Mouse (Mus musculus): ENCODE results near the gene Grm4. TPM values are rescaled to one million over a fixed set of nuclear protein-coding genes. Genes with fewer than 3 reads are reported as not detected.

Grm4 gene
- total and polyA plus RNA-seq, 3 experiments = 0.06 TPM; not detected in 2

DNA sequence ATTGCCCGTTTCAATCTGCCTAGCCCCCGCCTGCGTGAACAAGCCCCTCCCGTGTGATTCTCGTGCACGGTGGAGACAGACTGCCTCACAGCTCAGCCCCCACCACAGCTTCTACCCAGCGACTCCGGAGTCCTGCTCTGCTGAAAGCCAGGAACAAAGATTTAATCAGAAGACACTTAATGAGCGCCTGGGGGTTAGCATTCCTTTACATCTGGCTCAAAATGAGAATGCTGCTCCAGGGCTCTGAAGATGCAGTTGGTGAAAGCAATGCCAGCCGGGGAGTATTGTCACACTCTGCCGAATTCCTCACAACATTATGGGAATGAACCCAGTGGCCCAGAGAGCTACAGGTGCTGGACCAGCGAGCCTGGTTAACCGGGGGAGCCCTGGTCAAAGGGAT is 85.4 kb downstream of the Grm4 start (continued):
- TF ChIP-seq HCFC1 (IDR thresholded peaks at IDR 0.05; ENCODE audit: low read depth, low read length) (no peak), MYC (IDR thresholded peaks at IDR 0.05; ENCODE audit: low read depth, low read length) (no peak), NRF1 (IDR thresholded peaks at IDR 0.05; ENCODE audit: insufficient read depth, low read depth, low read length, poor library complexity, severe bottlenecking) (no peak)

- no peaks in the 10 kb centered on the region for H3K4me1 ChIP-seq (ENCODE audit: control insufficient read depth in 1 of 2, insufficient read depth in 2 of 2, low read length in 2 of 2)
- H3K9me3 ChIP-seq (replicated peaks; ENCODE audit: insufficient read depth, low read length) = no peaks in the 10 kb centered on the region
- no peak overlapping the region for H3K27ac ChIP-seq (ENCODE audit: control insufficient read depth, low read depth, low read length)
- no peak for DNase-seq (ENCODE audit: low read depth, low spot score)
- no peaks in the 10 kb centered on the region for H3K36me3 ChIP-seq (ENCODE audit: control insufficient read depth in 1 of 2, insufficient read depth in 2 of 2, low read length in 2 of 2)
- TF ChIP-seq GATA1 (IDR thresholded peaks at IDR 0.05; ENCODE audit: low read depth, low read length) (no peak), TCF12 (IDR thresholded peaks at IDR 0.05; ENCODE audit: low read depth, low read length) (no peak), ETS1 (IDR thresholded peaks at IDR 0.05; ENCODE audit: low read depth, low read length) (no peak), TBP (IDR thresholded peaks at IDR 0.05; ENCODE audit: low read depth, low read length) (no peak), CTCF (IDR thresholded peaks at IDR 0.05 in 2 of 3, conservative IDR thresholded peaks at IDR 0.05 in 1 of 3; ENCODE audit: control insufficient read depth in 1 of 3, insufficient read depth in 1 of 3, low read depth in 2 of 3, low read length in 3 of 3, poor library complexity in 1 of 3, severe bottlenecking in 1 of 3) (no peak), ELF1 (IDR thresholded peaks at IDR 0.05; ENCODE audit: low read depth, low read length) (no peak), MAFK (IDR thresholded peaks at IDR 0.05; ENCODE audit: borderline replicate concordance, low read depth, low read length) (no peak), MAZ (IDR thresholded peaks at IDR 0.05; ENCODE audit: low read depth, low read length) (no peak), MYC (IDR thresholded peaks at IDR 0.05; ENCODE audit: low read depth, low read length) (no peak)
- no peak overlapping the region for H3K9ac ChIP-seq (ENCODE audit: control insufficient read depth, low read depth, low read length, poor library complexity, severe bottlenecking)
- no peak overlapping the region for H3K4me3 ChIP-seq (ENCODE audit: control insufficient read depth in 1 of 2, insufficient read depth in 1 of 2, low read depth in 2 of 2, low read length in 2 of 2)
- no peaks in the 10 kb centered on the region for H3K79me2 ChIP-seq (ENCODE audit: control insufficient read depth, insufficient read depth, low read length, poor library complexity)
- no peaks in the 10 kb centered on the region for H3K27me3 ChIP-seq (ENCODE audit: control insufficient read depth in 1 of 2, insufficient read depth in 2 of 2, low read length in 2 of 2)
These were observed 86.0 kb downstream of the Grm4 start for GRCm38 (mm10) chr17:27435225-27435624.

DNA sequence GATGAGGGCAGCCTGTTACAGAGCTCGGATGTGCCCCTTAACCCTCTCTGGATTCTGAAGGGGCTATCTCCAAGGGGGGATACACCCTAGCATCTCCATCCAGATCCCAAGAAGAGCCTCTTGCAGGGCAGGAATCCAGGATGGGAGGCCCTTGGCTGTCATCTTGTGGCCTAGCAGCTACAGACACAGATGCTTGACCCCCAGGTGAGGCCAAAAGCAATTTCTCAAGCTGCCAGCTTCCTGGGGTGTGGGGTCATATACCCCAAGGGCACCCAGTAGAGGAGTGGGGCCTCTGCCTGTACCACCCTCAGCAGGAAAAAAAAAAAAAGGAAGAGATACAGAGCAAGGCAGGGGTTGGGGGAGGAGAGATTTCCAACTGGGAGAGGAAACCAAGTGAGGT is 87.1 kb downstream of the Grm4 start:
- H3K9me3 ChIP-seq (replicated peaks; ENCODE audit: insufficient read depth, low read length) = no peaks in the 10 kb centered on the region
- no peak overlapping the region for H3K27ac ChIP-seq (ENCODE audit: control insufficient read depth, low read depth, low read length)
- no peak for TF ChIP-seq ZC3H11A (IDR thresholded peaks at IDR 0.05; ENCODE audit: low read depth, low read length)
- no peak for TF ChIP-seq MAZ (IDR thresholded peaks at IDR 0.05; ENCODE audit: low read depth, low read length)
- TF ChIP-seq CHD1 (IDR thresholded peaks at IDR 0.05; ENCODE audit: low read depth, low read length) = no peak
- no peak for TF ChIP-seq USF2 (IDR thresholded peaks at IDR 0.05; ENCODE audit: borderline replicate concordance in 1 of 2, insufficient read depth in 1 of 2, low read depth in 1 of 2, low read length in 2 of 2)
- no peak for TF ChIP-seq TAL1 (IDR thresholded peaks at IDR 0.05; ENCODE audit: low read length)
- no peak for TF ChIP-seq CTCF (IDR thresholded peaks at IDR 0.05 in 2 of 3, conservative IDR thresholded peaks at IDR 0.05 in 1 of 3; ENCODE audit: control insufficient read depth in 1 of 3, insufficient read depth in 1 of 3, low read depth in 2 of 3, low read length in 3 of 3, poor library complexity in 1 of 3, severe bottlenecking in 1 of 3)
- no peak for TF ChIP-seq MAFK (IDR thresholded peaks at IDR 0.05; ENCODE audit: borderline replicate concordance, low read depth, low read length)
- no peak for TF ChIP-seq POLR2AphosphoS5 (IDR thresholded peaks at IDR 0.05; ENCODE audit: borderline replicate concordance, low read depth, low read length)
- TF ChIP-seq NRF1 (IDR thresholded peaks at IDR 0.05; ENCODE audit: insufficient read depth, low read depth, low read length, poor library complexity, severe bottlenecking) = no peak
- TF ChIP-seq HCFC1 (IDR thresholded peaks at IDR 0.05; ENCODE audit: low read depth, low read length) = no peak
- no peak for TF ChIP-seq MYC (IDR thresholded peaks at IDR 0.05; ENCODE audit: low read depth, low read length)
- no peak for TF ChIP-seq ELF1 (IDR thresholded peaks at IDR 0.05; ENCODE audit: low read depth, low read length)
- TF ChIP-seq EP300 (IDR thresholded peaks at IDR 0.05; ENCODE audit: low read depth in 1 of 2, low read length in 2 of 2) = no peak
- TF ChIP-seq E2F4 (IDR thresholded peaks at IDR 0.05; ENCODE audit: borderline replicate concordance, low read depth, low read length) = no peak
- TF ChIP-seq MYB (IDR thresholded peaks at IDR 0.05; ENCODE audit: low read depth, low read length) = no peak
- TF ChIP-seq GABPA (IDR thresholded peaks at IDR 0.05; ENCODE audit: low read depth, low read length) = no peak
- TF ChIP-seq MEF2A (IDR thresholded peaks at IDR 0.05; ENCODE audit: extremely low read depth, insufficient replicate concordance, low read depth, low read length, poor library complexity, severe bottlenecking) = no peak
- no peaks in the 10 kb centered on the region for H3K36me3 ChIP-seq (ENCODE audit: control insufficient read depth in 1 of 2, insufficient read depth in 2 of 2, low read length in 2 of 2)
- DNase-seq (ENCODE audit: low read depth, low spot score) = no peak
- no peak overlapping the region for H3K4me3 ChIP-seq (ENCODE audit: control insufficient read depth in 1 of 2, insufficient read depth in 1 of 2, low read depth in 2 of 2, low read length in 2 of 2)
- H3K9ac ChIP-seq (ENCODE audit: control insufficient read depth, low read depth, low read length, poor library complexity, severe bottlenecking) = no peak overlapping the region
- H3K4me1 ChIP-seq (ENCODE audit: control insufficient read depth in 1 of 2, insufficient read depth in 2 of 2, low read length in 2 of 2) = no peaks in the 10 kb centered on the region
- no peaks in the 10 kb centered on the region for H3K27me3 ChIP-seq (ENCODE audit: control insufficient read depth in 1 of 2, insufficient read depth in 2 of 2, low read length in 2 of 2)
- H3K79me2 ChIP-seq (ENCODE audit: control insufficient read depth, insufficient read depth, low read length, poor library complexity) = no peaks in the 10 kb centered on the region
